Mouse (Mus musculus) forebrain, postnatal 0 days (tissue): ENCODE results near the gene Timmdc1. TPM values are rescaled to one million over a fixed set of nuclear protein-coding genes. Genes with fewer than 3 reads are reported as not detected.
"Not testable (repeated sequence)": the region's sequence is repeated elsewhere in the genome, so short reads cannot be mapped to it uniquely, and the experiment has no call there.

Experiments
- ATAC-seq: fragments of 200-750 bp; cut with Nextera tagmentation; 2 replicates; pipeline ENCODE4 v1.8.0; 2017; ENCODE audit warnings: mild to moderate bottlenecking, moderate library complexity
- DNase-seq: peaks from one replicate; pipeline ENCODE4 v3.0.0-alpha.2; 2015
- H3K27ac ChIP-seq: fragments of 300-500 bp; sonication (generic); 2 replicates; pipeline ENCODE4 v1.5.1; 2014; ENCODE audit warnings: low read depth, mild to moderate bottlenecking, antibody characterized with exemption, low read length, moderate library complexity, mixed read lengths
- H3K27me3 ChIP-seq: fragments of 300-500 bp; sonication (generic); 2 replicates; pipeline ENCODE4 v1.6.1; 2014; ENCODE audit warnings: mild to moderate bottlenecking, low read length, mixed read lengths; ENCODE audit not compliant: insufficient read depth
- H3K36me3 ChIP-seq: fragments of 300-500 bp; sonication (generic); 2 replicates; pipeline ENCODE4 v1.6.1; 2014; ENCODE audit warnings: mild to moderate bottlenecking, moderate library complexity; ENCODE audit not compliant: insufficient read depth
- H3K4me1 ChIP-seq: fragments of 300-500 bp; sonication (generic); 2 replicates; pipeline ENCODE4 v1.6.1; 2014; ENCODE audit warnings: antibody characterized with exemption; ENCODE audit not compliant: insufficient read depth
- H3K4me2 ChIP-seq: fragments of 300-500 bp; sonication (generic); 2 replicates; pipeline ENCODE4 v1.6.1; 2014; ENCODE audit warnings: low read depth, mild to moderate bottlenecking, moderate library complexity
- H3K4me3 ChIP-seq: fragments of 300-500 bp; sonication (generic); 2 replicates; pipeline ENCODE4 v1.5.1; 2014; ENCODE audit warnings: low read depth, low read length, mixed read lengths
- H3K9ac ChIP-seq: fragments of 300-500 bp; sonication (generic); 2 replicates; pipeline ENCODE4 v1.6.1; 2014; ENCODE audit warnings: mild to moderate bottlenecking
- H3K9me3 ChIP-seq: fragments of 300-500 bp; sonication (generic); 2 replicates; pipeline ENCODE4 v1.6.1; 2016; ENCODE audit warnings: low read length
- CTCF ChIP-seq: sonication (generic); IDR thresholded peaks from 2 replicates; pipeline ENCODE4 v1.5.1; 2016; ENCODE audit warnings: antibody characterized with exemption, control low read depth, low read depth
- WGBS: fragments of 180-500 bp; shearing (Covaris S2); extraction: QIAGEN DNeasy Blood & Tissue Kit; methylation state at CpG from one replicate; pipeline ENCODE4 v1.1.7; 2014; 5-methylcytosine and 5-hydroxymethylcytosine counted together
- polyA plus RNA-seq: library from polyadenylated mRNA; unstranded; fragments of >200 nt; fragmentation: Nextera tagmentation; extraction: Ambion mirVana; gene quantifications from 2 replicates; pipeline ENCODE4 v1.2.1, GENCODE M21; 2015
- total RNA-seq: library from RNA; depleted of rRNA; stranded (reverse); fragments of >200 nt; gene quantifications from 2 replicates; pipeline ENCODE4 v1.2.3, GENCODE M21; 2014

Timmdc1 gene
- total and polyA plus RNA-seq, 2 experiments from 2014 or later, result 27.2 to 30.3 TPM

DNA sequence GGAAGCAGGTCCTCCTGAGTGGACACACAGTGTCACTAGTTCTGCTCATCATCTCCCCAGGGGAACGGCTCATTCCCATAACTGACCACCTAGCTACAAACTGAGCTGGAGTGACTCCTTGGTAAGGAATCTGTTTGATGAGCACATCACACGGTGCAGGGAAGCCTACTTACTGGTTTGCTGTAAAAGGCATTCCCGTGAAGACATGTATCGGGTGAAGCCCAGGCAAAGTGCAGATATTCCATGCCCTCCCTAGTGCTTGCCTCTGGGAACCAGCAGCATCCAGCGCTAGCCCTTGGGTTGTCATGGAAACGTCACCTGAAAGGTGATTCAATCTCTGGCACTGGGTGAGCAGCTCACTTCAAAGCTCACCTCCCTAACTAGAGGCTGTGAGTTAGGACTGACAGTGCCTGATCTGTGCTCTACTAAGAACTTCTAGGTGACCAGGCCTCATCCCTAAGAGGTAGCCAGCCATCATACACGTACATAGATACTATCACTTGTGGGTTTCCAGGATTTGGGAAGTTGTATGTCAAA, 25.8 kb downstream of the Timmdc1 start:
- no peak for ATAC-seq
- peaks cover 27% of the 10 kb centered on the region for H3K36me3 ChIP-seq
- H3K27ac ChIP-seq, result no peak overlapping the region
- H3K9ac ChIP-seq, result no peak overlapping the region
- no peaks in the 10 kb centered on the region for H3K9me3 ChIP-seq
- no peak for DNase-seq
- 77% methylated on average over 7 of the region's 7 CpGs for WGBS
- no peaks in the 10 kb centered on the region for H3K4me1 ChIP-seq
- no peaks in the 10 kb centered on the region for H3K27me3 ChIP-seq
- no peak for TF ChIP-seq CTCF
- no peak overlapping the region for H3K4me3 ChIP-seq
- H3K4me2 ChIP-seq, result no peak overlapping the region

DNA sequence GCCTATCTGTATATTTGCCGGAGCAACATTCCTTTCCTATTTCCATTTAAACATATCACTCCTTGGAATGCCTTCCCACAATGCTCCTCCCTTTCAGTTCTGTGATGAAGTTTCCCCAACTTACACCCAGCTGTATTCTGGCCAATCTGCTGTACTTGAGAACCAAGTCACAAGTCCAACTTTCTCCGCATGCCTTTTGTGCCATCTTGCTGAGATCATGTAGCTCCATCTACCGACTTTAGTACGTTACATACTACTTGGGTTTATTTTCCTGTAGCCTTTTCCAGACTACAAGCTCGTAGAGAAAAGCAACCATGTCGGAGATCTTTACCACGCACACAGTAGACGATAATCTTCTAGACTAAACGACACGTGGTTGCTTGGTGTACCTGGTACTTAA, 28.6 kb downstream of the Timmdc1 start:
- ATAC-seq (no peak), DNase-seq (peak; percentile 11)
- 91% methylated on average over 10 of the region's 10 CpGs for whole genome bisulfite sequencing
- no peak overlapping the region for H3K4me2 ChIP-seq
- H3K9ac ChIP-seq, result no peak overlapping the region
- peaks cover 12% of the 10 kb centered on the region for H3K36me3 ChIP-seq
- H3K4me3 ChIP-seq, result no peak overlapping the region
- no peak overlapping the region for H3K27ac ChIP-seq
- no peaks in the 10 kb centered on the region for H3K27me3 ChIP-seq
- no peaks in the 10 kb centered on the region for H3K9me3 ChIP-seq
- H3K4me1 ChIP-seq, result no peaks in the 10 kb centered on the region
- TF ChIP-seq CTCF, result 0 out of 2 replicates have a peak, but pooled peaks have one; percentile 5

DNA sequence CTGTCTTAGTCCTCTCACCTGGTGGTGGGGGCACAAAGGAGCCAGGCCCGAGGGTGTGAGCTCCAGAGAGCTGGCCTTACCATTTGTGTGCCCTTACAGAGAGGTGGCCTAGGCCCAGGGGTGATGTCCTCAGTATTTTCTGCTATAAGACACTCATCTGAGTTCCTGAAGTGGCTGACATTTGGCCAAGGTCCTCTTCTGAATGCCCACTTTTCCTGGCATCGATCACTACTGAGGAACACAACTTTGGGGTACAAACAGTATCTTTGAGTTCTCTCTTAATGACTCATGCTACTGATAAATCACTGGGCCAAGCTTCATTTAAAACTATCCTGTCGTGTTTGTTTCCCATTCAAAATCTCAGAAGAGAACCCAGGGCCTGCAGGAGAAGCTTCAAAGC, 29.9 kb downstream of the Timmdc1 start:
- 91% methylated on average over 3 of the region's 3 CpGs for whole genome bisulfite sequencing

DNA sequence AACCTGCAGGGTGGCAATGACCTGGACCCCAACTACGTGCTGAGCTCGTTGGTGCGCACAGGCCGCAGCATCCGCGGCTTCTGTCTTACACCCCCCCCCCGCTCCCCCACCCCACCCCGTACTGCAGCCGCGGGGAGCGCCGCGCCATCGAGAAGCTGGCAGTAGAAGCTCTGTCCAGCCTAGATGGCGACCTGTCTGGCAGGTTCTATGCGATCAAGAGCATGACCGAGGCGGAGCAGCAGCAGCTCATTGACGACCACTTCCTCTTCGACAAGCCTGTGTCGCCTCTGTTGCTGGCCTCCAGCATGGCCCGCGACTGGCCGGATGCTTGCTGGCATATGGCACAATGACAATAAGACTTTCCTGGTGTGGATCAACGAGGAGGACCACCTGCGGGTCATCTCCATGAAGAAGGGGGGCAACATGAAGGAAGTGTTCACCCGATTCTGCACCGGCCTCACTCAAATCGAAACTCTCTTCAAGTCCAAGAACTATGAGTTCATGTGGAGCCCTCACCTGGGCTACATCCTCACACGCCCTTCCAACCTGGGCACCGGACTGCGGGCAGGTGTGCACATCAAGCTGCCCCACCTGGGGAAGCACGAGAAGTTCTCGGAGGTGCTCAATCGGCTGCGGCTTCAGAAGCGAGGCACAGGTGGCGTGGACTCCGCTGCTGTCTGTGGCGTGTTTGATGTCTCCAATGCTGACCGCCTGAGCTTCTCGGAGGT, 38.7 kb downstream of the Timmdc1 start:
- TF ChIP-seq CTCF, result no peak
- no peak overlapping the region for H3K9ac ChIP-seq
- peak; percentile 34 for ATAC-seq
- peak overlapping the region; percentile 35 for H3K4me3 ChIP-seq
- no peaks in the 10 kb centered on the region for H3K9me3 ChIP-seq
- 47% methylated on average over 41 of the region's 42 CpGs for WGBS
- H3K27me3 ChIP-seq, result no peaks in the 10 kb centered on the region
- H3K4me1 ChIP-seq, result no peaks in the 10 kb centered on the region
- H3K4me2 ChIP-seq, result peak overlapping the region; percentile 52
- no peak overlapping the region for H3K27ac ChIP-seq
- no peak for DNase-seq
- H3K36me3 ChIP-seq, result no peaks in the 10 kb centered on the region

More for the DNA sequence above, 29.9 kb downstream of the Timmdc1 start:
- H3K9ac ChIP-seq, result no peak overlapping the region
- ATAC-seq (no peak), DNase-seq (no peak)
- H3K27ac ChIP-seq, result no peak overlapping the region
- no peaks in the 10 kb centered on the region for H3K4me1 ChIP-seq
- no peaks in the 10 kb centered on the region for H3K9me3 ChIP-seq
- no peak for TF ChIP-seq CTCF
- H3K27me3 ChIP-seq, result no peaks in the 10 kb centered on the region
- H3K4me2 ChIP-seq, result no peak overlapping the region
- no peak overlapping the region for H3K4me3 ChIP-seq
- H3K36me3 ChIP-seq, result 0 out of 2 replicates have a peak, but pooled peaks cover 5% of the 10 kb centered on the region

DNA sequence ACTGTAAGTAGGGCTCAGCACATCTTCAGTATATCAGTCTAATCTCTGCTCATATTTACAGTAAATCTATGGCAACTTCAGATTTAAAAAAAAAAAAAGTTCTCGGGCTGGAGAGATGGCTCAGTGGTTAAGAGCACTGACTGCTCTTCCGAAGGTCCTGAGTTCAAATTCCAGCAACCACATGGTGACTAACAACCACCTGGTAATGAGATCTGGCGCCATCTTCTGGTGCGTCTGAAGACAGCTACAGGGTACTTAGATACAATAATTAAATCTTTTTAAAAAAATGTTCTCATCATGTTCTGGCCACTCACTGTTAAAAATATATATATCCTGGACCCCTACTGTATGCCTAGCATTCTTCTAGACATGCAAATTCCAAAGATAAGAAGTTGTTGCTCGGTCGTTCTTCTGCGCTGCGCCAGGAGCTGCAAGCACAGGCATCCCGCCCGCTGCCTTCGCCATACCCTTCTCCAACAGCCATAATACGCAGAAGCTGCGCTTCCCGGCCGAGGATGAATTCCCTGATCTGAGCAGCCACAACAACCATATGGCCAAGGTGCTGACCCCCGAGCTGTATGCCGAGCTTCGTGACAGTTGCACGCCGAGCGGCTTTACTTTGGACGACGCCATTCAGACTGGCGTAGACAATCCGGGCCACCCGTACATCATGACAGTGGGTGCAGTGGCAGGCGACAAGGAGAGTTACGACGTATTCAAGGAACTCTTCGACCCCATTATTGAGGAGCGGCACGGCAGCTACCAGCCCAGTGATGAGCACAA, 39.5 kb downstream of the Timmdc1 start:
- ATAC-seq (peak; percentile 60), DNase-seq (peak; percentile 50)
- Histone ChIP-seq H3K27me3 (no peaks in the 10 kb centered on the region), H3K36me3 (no peaks in the 10 kb centered on the region), H3K9ac (peak overlapping the region; percentile 28; the same call in 1 of the 2 replicates), H3K4me3 (peak overlapping the region; percentile 35), H3K4me1 (no peaks in the 10 kb centered on the region), H3K4me2 (peak overlapping the region; percentile 52), H3K27ac (no peak overlapping the region), H3K9me3 (no peaks in the 10 kb centered on the region)
- peak; percentile 52 for TF ChIP-seq CTCF
- 27% methylated on average over 32 of the region's 32 CpGs for WGBS

DNA sequence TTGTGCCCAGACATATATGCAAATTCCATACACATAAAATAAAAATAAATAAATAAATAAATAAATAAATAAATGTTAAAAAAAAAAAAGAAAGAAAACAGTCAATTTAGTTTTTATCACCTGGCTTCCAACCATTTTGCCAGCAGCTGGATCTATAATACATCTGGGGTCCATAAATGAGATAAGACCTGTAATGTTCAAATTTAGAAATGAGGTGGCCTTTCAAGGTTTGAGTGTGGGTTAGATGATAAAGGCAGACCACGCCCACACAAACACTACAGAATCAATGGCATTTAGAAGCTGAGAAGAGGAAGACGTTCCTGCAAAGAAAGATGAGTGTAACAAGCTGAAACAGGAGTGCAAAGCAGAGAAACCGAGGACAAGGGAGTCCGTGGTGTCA, 41.1 kb downstream of the Timmdc1 start:
- Histone ChIP-seq H3K27ac (no peak overlapping the region), H3K27me3 (no peaks in the 10 kb centered on the region), H3K4me3 (no peak overlapping the region), H3K9ac (no peak overlapping the region), H3K9me3 (no peaks in the 10 kb centered on the region), H3K4me1 (no peaks in the 10 kb centered on the region), H3K36me3 (no peaks in the 10 kb centered on the region), H3K4me2 (no peak overlapping the region)
- WGBS, result 84% methylated on average over 4 of the region's 4 CpGs
- no peak for DNase-seq
- ATAC-seq, result no peak
- TF ChIP-seq CTCF, result no peak

DNA sequence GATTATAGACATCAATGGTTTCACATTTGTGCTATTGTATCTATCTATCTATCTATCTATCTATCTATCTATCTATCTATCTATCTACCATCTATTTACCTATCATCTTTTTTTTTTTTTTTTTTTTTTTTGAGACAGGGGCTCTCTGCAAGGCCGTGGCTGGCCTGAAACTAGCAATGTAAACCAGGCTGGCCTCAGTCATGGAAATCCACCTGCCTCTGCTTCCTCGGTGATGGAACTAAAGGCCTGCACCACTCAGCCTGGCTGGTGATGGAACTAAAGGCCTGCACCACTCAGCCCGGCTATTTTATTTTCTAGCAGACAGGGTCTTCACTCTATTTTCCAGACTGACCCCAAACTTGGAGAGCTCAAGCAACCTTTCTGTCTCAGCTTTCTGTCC, 44.2 kb downstream of the Timmdc1 start:
- Histone ChIP-seq H3K9ac (no peak overlapping the region), H3K9me3 (no peaks in the 10 kb centered on the region), H3K4me2 (no peak overlapping the region), H3K4me3 (no peak overlapping the region), H3K27me3 (no peaks in the 10 kb centered on the region), H3K36me3 (no peaks in the 10 kb centered on the region), H3K4me1 (no peaks in the 10 kb centered on the region), H3K27ac (no peak overlapping the region)
- 94% methylated on average over 3 of the region's 3 CpGs for WGBS
- TF ChIP-seq CTCF, result no peak
- no peak for DNase-seq
- ATAC-seq, result no peak

DNA sequence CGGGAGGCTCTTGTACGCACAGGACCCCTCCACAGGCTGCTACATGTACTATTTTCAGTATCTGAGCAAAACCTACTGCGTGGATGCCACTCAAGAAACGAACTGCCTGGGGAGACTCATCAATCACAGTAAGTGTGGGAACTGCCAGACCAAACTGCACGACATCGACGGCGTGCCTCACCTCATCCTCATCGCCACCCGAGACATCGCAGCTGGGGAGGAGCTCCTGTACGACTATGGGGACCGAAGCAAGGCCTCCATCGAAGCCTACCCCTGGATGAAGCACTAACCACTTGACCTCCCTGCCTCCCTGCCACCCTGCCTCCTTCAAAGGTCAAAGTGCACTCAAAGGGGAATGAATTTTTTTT, 45.2 kb downstream of the Timmdc1 start:
- H3K27me3 ChIP-seq, H3K27ac ChIP-seq, DNase-seq, H3K36me3 ChIP-seq, H3K4me1 ChIP-seq, H3K9me3 ChIP-seq, ATAC-seq: not testable (repeated sequence)
- Histone ChIP-seq H3K4me3 (peak overlapping the region; percentile 30), H3K4me2 (peak overlapping the region; percentile 61), H3K9ac (0 out of 2 replicates have a peak overlapping the region, but pooled peaks have one; percentile 51)
- 61% methylated on average over 14 of the region's 14 CpGs for WGBS
